Mouse (Mus musculus) heart, postnatal 0 days (tissue): ENCODE measurements at regions not wholly inside any gene's neighbourhood (a gene's known extent, or its start where the extent isn't known, plus 50 kb on each side); places are given as distances from the start of the nearest gene placed in this dataset.

Experiments used
- ATAC-seq: fragments of 200-750 bp; cut with Nextera tagmentation; 2 replicates; pipeline ENCODE4 v1.8.0; 2017; ENCODE audit warnings: low read depth, moderate number of reproducible peaks, moderate library complexity; ENCODE audit not compliant: insufficient read depth
- DNase-seq: peaks from one replicate; pipeline ENCODE4 v3.0.0-alpha.2; 2016; ENCODE audit warnings: low spot score
- H3K27ac ChIP-seq: fragments of 300-500 bp; sonication (generic); 2 replicates; pipeline ENCODE4 v1.5.1; 2014; ENCODE audit warnings: low read depth, mild to moderate bottlenecking
- H3K27me3 ChIP-seq: fragments of 300-500 bp; sonication (generic); 2 replicates; pipeline ENCODE4 v1.6.1; 2014; ENCODE audit warnings: low read length, mixed read lengths; ENCODE audit not compliant: control insufficient read depth, insufficient read depth
- H3K36me3 ChIP-seq: fragments of 300-500 bp; sonication (generic); replicated peaks from 2 replicates; pipeline ENCODE4 v1.6.1; 2014; ENCODE audit warnings: low read length, mixed read lengths; ENCODE audit not compliant: control insufficient read depth, insufficient read depth
- H3K4me1 ChIP-seq: fragments of 300-500 bp; sonication (generic); 2 replicates; pipeline ENCODE4 v1.6.1; 2014; ENCODE audit warnings: antibody characterized with exemption; ENCODE audit not compliant: control insufficient read depth, insufficient read depth
- H3K4me2 ChIP-seq: fragments of 300-500 bp; sonication (generic); 2 replicates; pipeline ENCODE4 v1.6.1; 2014; ENCODE audit warnings: low read depth, mild to moderate bottlenecking, low read length, moderate library complexity
- H3K4me3 ChIP-seq: fragments of 300-500 bp; sonication (generic); 2 replicates; pipeline ENCODE4 v1.5.1; 2014; ENCODE audit warnings: low read depth, low read length
- H3K9ac ChIP-seq: fragments of 300-500 bp; sonication (generic); replicated peaks from 2 replicates; pipeline ENCODE4 v1.6.1; 2014; ENCODE audit warnings: low read depth, low read length, mixed read lengths
- H3K9me3 ChIP-seq: fragments of 300-500 bp; sonication (generic); replicated peaks from 2 replicates; pipeline ENCODE4 v1.6.1; 2016; ENCODE audit warnings: low read length; ENCODE audit not compliant: control insufficient read depth
- CTCF ChIP-seq: IDR thresholded peaks from 2 replicates; pipeline ENCODE4 v1.5.1; 2016; ENCODE audit warnings: antibody characterized with exemption, control low read depth, low read depth
- EP300 ChIP-seq: IDR thresholded peaks from 2 replicates; pipeline ENCODE4 v1.6.1; 2016; ENCODE audit warnings: antibody characterized with exemption, low read depth
- WGBS: fragments of 180-500 bp; shearing (Covaris S2); extraction: QIAGEN DNeasy Blood & Tissue Kit; methylation state at CpG from one replicate; pipeline ENCODE4 v1.1.7; 2014; 5-methylcytosine and 5-hydroxymethylcytosine counted together

DNA sequence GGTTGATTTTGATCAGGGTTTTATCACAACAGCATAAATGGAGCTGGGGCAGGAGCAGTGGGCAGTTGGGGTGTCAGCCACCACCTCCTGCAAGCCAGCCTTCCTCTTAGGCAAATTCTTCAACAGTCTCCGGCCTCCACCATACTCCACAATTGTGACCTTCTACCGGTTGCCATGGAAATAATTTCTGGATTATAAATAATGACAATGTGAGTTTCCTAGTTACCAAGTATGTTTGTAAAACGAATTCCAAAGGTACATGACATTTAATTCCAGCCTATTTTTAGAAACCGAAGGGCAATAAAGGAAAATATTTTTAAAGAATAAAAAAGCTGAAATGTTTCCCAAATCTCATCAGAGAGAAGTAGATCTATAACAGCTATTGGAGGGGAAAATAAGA lies 222.5 kb downstream of the Irs2 start:
- H3K27ac ChIP-seq: no peak overlapping the region
- no peaks in the 10 kb centered on the region for H3K36me3 ChIP-seq
- no peak overlapping the region for H3K9ac ChIP-seq
- no peak overlapping the region for H3K4me3 ChIP-seq
- H3K9me3 ChIP-seq: no peaks in the 10 kb centered on the region
- TF ChIP-seq CTCF (no peak), EP300 (no peak)
- no peaks in the 10 kb centered on the region for H3K27me3 ChIP-seq
- H3K4me1 ChIP-seq: no peaks in the 10 kb centered on the region
- ATAC-seq: no peak
- 65% methylated on average over 4 of the region's 4 CpGs for WGBS
- H3K4me2 ChIP-seq: no peak overlapping the region
- no peak for DNase-seq

DNA sequence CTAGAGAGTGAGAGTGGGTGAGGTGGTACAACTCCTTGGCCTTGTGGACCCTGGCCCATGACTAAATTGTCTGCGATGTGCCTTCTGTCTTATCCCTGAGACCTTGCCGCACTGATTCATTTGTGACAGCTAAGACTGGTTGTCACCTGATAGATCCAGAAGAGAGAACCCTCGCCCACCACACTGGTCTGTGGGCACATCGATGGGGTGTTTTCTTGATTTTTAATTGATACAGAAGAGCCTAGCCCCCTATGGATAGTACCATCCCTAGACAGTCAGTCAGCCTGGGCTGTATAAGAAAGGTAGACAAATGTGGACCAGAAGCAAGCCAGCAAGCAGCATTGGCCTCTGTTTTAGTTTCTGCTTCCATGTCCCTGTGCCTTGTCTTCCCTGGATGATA lies 222.9 kb downstream of the Irs2 start:
- H3K9me3 ChIP-seq: no peaks in the 10 kb centered on the region
- no peaks in the 10 kb centered on the region for H3K36me3 ChIP-seq
- H3K4me1 ChIP-seq: no peaks in the 10 kb centered on the region
- no peak overlapping the region for H3K9ac ChIP-seq
- 89% methylated on average over 4 of the region's 4 CpGs for WGBS
- DNase-seq (no peak), ATAC-seq (no peak)
- no peak overlapping the region for H3K4me3 ChIP-seq
- H3K27ac ChIP-seq: no peak overlapping the region
- no peaks in the 10 kb centered on the region for H3K27me3 ChIP-seq
- no peak overlapping the region for H3K4me2 ChIP-seq
- no peak for TF ChIP-seq EP300

DNA sequence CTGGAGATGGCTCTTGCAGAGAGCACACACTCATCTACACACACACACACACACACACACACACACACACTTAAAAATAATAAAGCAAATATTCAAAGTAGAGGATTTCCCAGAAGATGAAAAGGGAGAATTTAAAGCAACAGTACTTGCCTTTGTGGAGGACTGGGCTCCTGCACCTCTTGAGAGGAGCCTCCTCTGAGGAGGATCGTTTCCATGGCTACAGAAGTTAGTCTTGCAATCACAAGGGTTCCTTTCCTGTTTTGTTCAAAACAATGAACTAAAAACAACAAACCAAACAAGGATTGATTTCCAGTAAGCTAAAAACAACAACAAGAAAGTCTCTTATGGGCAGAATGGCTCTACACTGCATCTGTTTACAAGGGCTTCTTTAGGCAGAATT lies 223.8 kb downstream of the Irs2 start:
- H3K4me1 ChIP-seq: no peaks in the 10 kb centered on the region
- H3K9ac ChIP-seq: no peak overlapping the region
- WGBS: 61% methylated on average over 1 of the region's 1 CpGs
- no peak overlapping the region for H3K4me3 ChIP-seq
- no peaks in the 10 kb centered on the region for H3K36me3 ChIP-seq
- DNase-seq (no peak), ATAC-seq (no peak)
- H3K9me3 ChIP-seq: no peaks in the 10 kb centered on the region
- H3K27me3 ChIP-seq: no peaks in the 10 kb centered on the region
- no peak overlapping the region for H3K27ac ChIP-seq
- H3K4me2 ChIP-seq: no peak overlapping the region
- no peak for TF ChIP-seq CTCF
- no peak for TF ChIP-seq EP300

DNA sequence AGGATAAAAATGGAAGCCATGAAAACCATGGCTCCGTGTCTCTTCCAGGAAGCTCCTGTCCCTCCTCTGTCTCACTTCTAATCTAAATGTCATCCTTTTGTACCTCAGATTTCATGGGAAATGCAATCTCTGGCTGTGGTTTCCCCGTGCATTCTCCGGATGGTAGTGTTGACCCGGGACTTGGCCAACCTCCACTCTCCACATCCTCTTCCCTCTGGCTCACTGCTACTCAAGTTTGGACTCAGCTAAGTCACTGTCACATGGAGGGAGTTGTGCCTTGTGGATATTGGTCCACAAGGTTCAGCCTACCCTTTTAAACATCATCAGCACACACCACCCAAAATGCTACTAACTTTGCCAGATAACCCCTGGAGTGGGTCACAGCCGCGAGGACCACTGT lies 226.4 kb downstream of the Irs2 start:
- no peak overlapping the region for H3K4me2 ChIP-seq
- no peak for TF ChIP-seq EP300
- no peak for TF ChIP-seq CTCF
- 85% methylated on average over 6 of the region's 6 CpGs for WGBS
- ATAC-seq (no peak), DNase-seq (no peak)
- no peak overlapping the region for H3K9ac ChIP-seq
- H3K27me3 ChIP-seq: no peaks in the 10 kb centered on the region
- no peaks in the 10 kb centered on the region for H3K36me3 ChIP-seq
- no peak overlapping the region for H3K4me3 ChIP-seq
- H3K4me1 ChIP-seq: no peaks in the 10 kb centered on the region
- no peak overlapping the region for H3K27ac ChIP-seq
- no peaks in the 10 kb centered on the region; the same call in 1 of the 2 replicates for H3K9me3 ChIP-seq

DNA sequence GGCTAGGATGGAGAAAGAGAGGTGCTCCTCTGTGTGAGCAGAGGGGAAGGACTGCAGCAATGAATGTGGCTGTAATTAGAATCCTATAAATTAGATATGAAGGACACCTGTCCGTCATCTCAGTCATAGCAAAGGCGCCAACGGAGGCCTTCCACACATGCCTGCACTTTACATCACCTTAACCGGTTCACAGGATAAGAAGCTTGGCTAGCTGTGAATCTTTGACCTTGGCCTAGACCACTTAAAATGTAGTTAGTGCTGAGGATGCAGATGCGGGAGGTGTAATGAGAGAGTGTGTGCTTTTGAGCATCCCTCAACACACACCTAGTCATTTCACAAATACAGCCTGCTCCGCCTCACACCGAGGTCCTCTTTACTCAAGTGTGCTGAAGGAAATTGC lies 228.6 kb downstream of the Irs2 start:
- DNase-seq (no peak), ATAC-seq (no peak)
- Histone ChIP-seq H3K27me3 (no peaks in the 10 kb centered on the region), H3K36me3 (no peaks in the 10 kb centered on the region), H3K4me2 (no peak overlapping the region), H3K4me1 (no peaks in the 10 kb centered on the region), H3K27ac (no peak overlapping the region), H3K9ac (no peak overlapping the region), H3K4me3 (no peak overlapping the region), H3K9me3 (no peaks in the 10 kb centered on the region; the same call in 1 of the 2 replicates)
- WGBS: 74% methylated on average over 7 of the region's 7 CpGs
- TF ChIP-seq EP300: no peak
- no peak for TF ChIP-seq CTCF

DNA sequence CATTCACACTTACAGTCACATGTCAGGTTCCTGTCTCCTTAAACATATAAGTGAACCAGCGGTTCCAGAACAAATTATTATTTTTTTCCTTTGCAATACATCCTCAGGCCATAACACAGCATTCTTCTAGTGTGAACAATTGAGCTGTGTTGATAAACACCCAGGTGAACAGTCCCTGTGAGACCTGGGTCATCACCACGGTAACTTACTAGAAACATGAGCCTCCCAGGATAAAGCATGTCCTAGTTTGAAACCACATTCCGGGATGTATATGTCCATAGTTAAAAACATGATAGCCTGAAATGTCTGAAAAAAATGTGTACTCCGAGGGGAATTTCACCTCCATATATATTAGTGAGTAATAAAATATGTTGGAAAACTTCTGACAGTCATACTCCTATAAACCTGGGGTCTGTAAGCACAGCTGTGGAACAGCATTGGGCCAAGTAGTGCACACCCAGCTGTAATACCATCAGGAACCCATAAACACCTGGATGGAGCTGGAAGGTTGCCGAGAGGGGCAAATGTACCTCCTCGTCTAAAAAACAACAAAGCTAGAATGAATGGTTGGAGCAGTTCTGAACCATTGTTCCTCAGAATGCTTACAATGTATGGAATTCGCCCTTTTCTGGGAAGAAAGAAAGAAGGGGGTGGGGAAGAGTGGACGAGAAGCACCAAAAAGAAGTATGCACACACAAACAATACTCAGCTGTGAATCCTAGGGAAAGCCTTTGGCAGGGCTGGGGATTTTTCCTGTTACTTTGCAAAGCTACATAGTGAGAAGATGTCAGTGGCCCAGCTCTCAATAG lies 232.9 kb downstream of the Irs2 start:
- DNase-seq: no peak
- ATAC-seq: no peak
- no peak overlapping the region for H3K9ac ChIP-seq
- no peaks in the 10 kb centered on the region for H3K4me1 ChIP-seq
- TF ChIP-seq CTCF: no peak
- TF ChIP-seq EP300: no peak
- H3K27me3 ChIP-seq: no peaks in the 10 kb centered on the region
- H3K4me2 ChIP-seq: no peak overlapping the region
- H3K36me3 ChIP-seq: no peaks in the 10 kb centered on the region
- no peak overlapping the region for H3K4me3 ChIP-seq
- no peak overlapping the region for H3K27ac ChIP-seq
- no peaks in the 10 kb centered on the region; the same call in 1 of the 2 replicates for H3K9me3 ChIP-seq
- WGBS: 77% methylated on average over 8 of the region's 8 CpGs
